Mouse (Mus musculus) heart, postnatal 10 days (tissue): ENCODE measurements at regions not wholly inside any gene's neighbourhood (a gene's known extent, or its start where the extent isn't known, plus 50 kb on each side); places are given as distances from the start of the nearest gene placed in this dataset.
"Not testable (repeated sequence)": the region's sequence is repeated elsewhere in the genome, so short reads cannot be mapped to it uniquely, and the experiment has no call there.

Experiments used
- DNase-seq, 2 experiments: peaks; one replicate each; pipeline ENCODE4 v3.0.0; 2021
- intact Hi-C: fragments of 180-260 bp; cut with DNase I; formaldehyde crosslinking; loops from one replicate; pipeline ENCODE4 v1.15.1; 2025

- peak; percentile 35 to 39 for DNase-seq
- intact Hi-C loops: not testable (repeated sequence)
Measured at GRCm38 (mm10) chr12:22745556-22745955, 1034.5 kb downstream of the Gm10330 start.

GRCm38 (mm10) chr12:22745067-22745466 lies 1035.0 kb downstream of the Gm10330 start:
- DNase-seq: peak; percentile 8 to 17
- intact Hi-C loops: not testable (repeated sequence)
